Mouse (Mus musculus): Measurements from ENCODE around the gene Wdr20. TPM values are rescaled to one million over a fixed set of nuclear protein-coding genes. Genes with fewer than 3 reads are reported as not detected.

Gene Wdr20
- polyA plus RNA-seq, 1 experiment from 2014 or later = 21.8 TPM

GRCm38 (mm10) chr12:110799226-110799625 lies 61.5 kb downstream of the Wdr20 start:
- ATAC-seq (ENCODE audit: low FRiP score) = no peak
- Histone ChIP-seq H3K27ac (no peak overlapping the region), H3K4me2 (replicated peaks) (no peak overlapping the region)

GRCm38 (mm10) chr12:110801876-110802464 lies 64.2 kb downstream of the Wdr20 start:
- ATAC-seq (ENCODE audit: low FRiP score) (0 out of 2 replicates have a peak, but pooled peaks have one; percentile 28), DNase-seq (ENCODE audit: low spot score) (no peak)
- Histone ChIP-seq H3K36me3 (replicated peaks; ENCODE audit: control insufficient read depth, insufficient read depth) (peaks cover 12% of the 10 kb centered on the region), H3K9ac (no peak overlapping the region), H3K27me3 (ENCODE audit: control insufficient read depth, insufficient read depth, low read length) (no peaks in the 10 kb centered on the region), H3K4me1 (replicated peaks; ENCODE audit: control insufficient read depth, insufficient read depth, low read length) (0 out of 2 replicates have a peak, but pooled peaks cover 7% of the 10 kb centered on the region), H3K4me3 (replicated peaks; ENCODE audit: low read length) (no peak overlapping the region), H3K27ac (no peak overlapping the region), H3K9me3 (ENCODE audit: control insufficient read depth, low read length) (no peaks in the 10 kb centered on the region), H3K4me2 (replicated peaks) (no peak overlapping the region)
- 79% methylated on average over 10 of the region's 10 CpGs for WGBS

More at GRCm38 (mm10) chr12:110799226-110799625, 61.5 kb downstream of the Wdr20 start:
- Histone ChIP-seq H3K9ac (no peak overlapping the region), H3K36me3 (replicated peaks; ENCODE audit: control insufficient read depth, insufficient read depth) (0 out of 2 replicates have a peak, but pooled peaks cover 5% of the 10 kb centered on the region), H3K9me3 (ENCODE audit: control insufficient read depth, low read length) (no peaks in the 10 kb centered on the region), H3K4me3 (replicated peaks; ENCODE audit: low read length) (no peak overlapping the region), H3K4me1 (replicated peaks; ENCODE audit: control insufficient read depth, insufficient read depth, low read length) (0 out of 2 replicates have a peak, but pooled peaks cover 7% of the 10 kb centered on the region), H3K27me3 (ENCODE audit: control insufficient read depth, insufficient read depth, low read length) (no peaks in the 10 kb centered on the region)
- no peak for DNase-seq (ENCODE audit: low spot score)
- 92% methylated on average over 4 of the region's 4 CpGs for WGBS

GRCm38 (mm10) chr12:110802674-110803297 lies 65.0 kb downstream of the Wdr20 start:
- peaks cover 17% of the 10 kb centered on the region for H3K36me3 ChIP-seq (replicated peaks; ENCODE audit: control insufficient read depth, insufficient read depth)
- H3K4me3 ChIP-seq (replicated peaks; ENCODE audit: low read length) = no peak overlapping the region
- H3K27me3 ChIP-seq (ENCODE audit: control insufficient read depth, insufficient read depth, low read length) = no peaks in the 10 kb centered on the region
- H3K9ac ChIP-seq = no peak overlapping the region
- 0 out of 2 replicates have a peak, but pooled peaks cover 7% of the 10 kb centered on the region for H3K4me1 ChIP-seq (replicated peaks; ENCODE audit: control insufficient read depth, insufficient read depth, low read length)
- ATAC-seq (ENCODE audit: low FRiP score) = no peak
- H3K4me2 ChIP-seq (replicated peaks) = no peak overlapping the region
- no peaks in the 10 kb centered on the region for H3K9me3 ChIP-seq (ENCODE audit: control insufficient read depth, low read length)
- 89% methylated on average over 5 of the region's 5 CpGs for WGBS
- H3K27ac ChIP-seq = no peak overlapping the region
- DNase-seq (ENCODE audit: low spot score) = no peak

GRCm38 (mm10) chr12:110804261-110804660 lies 66.5 kb downstream of the Wdr20 start:
- WGBS = 23% methylated on average over 10 of the region's 10 CpGs
- Histone ChIP-seq H3K36me3 (replicated peaks; ENCODE audit: control insufficient read depth, insufficient read depth) (peaks cover 21% of the 10 kb centered on the region), H3K27ac (no peak overlapping the region), H3K9me3 (ENCODE audit: control insufficient read depth, low read length) (no peaks in the 10 kb centered on the region), H3K4me2 (replicated peaks) (no peak overlapping the region), H3K9ac (no peak overlapping the region), H3K27me3 (ENCODE audit: control insufficient read depth, insufficient read depth, low read length) (no peaks in the 10 kb centered on the region), H3K4me1 (replicated peaks; ENCODE audit: control insufficient read depth, insufficient read depth, low read length) (0 out of 2 replicates have a peak, but pooled peaks cover 4% of the 10 kb centered on the region), H3K4me3 (replicated peaks; ENCODE audit: low read length) (no peak overlapping the region)
- DNase-seq (ENCODE audit: low spot score) (peak; percentile 35), ATAC-seq (ENCODE audit: low FRiP score) (peak; percentile 49; the same call in 1 of the 2 replicates)

- H3K27me3 ChIP-seq (ENCODE audit: control insufficient read depth, insufficient read depth, low read length) = no peaks in the 10 kb centered on the region
- H3K9ac ChIP-seq = no peak overlapping the region
- H3K36me3 ChIP-seq (replicated peaks; ENCODE audit: control insufficient read depth, insufficient read depth) = peaks cover 21% of the 10 kb centered on the region
- 0 out of 2 replicates have a peak overlapping the region, but pooled peaks have one; percentile 32 for H3K27ac ChIP-seq
- ATAC-seq (ENCODE audit: low FRiP score) (no peak), DNase-seq (ENCODE audit: low spot score) (no peak)
- H3K9me3 ChIP-seq (ENCODE audit: control insufficient read depth, low read length) = no peaks in the 10 kb centered on the region
- H3K4me3 ChIP-seq (replicated peaks; ENCODE audit: low read length) = no peak overlapping the region
- H3K4me1 ChIP-seq (replicated peaks; ENCODE audit: control insufficient read depth, insufficient read depth, low read length) = 0 out of 2 replicates have a peak, but pooled peaks cover 4% of the 10 kb centered on the region
- WGBS = 71% methylated on average over 3 of the region's 3 CpGs
- no peak overlapping the region for H3K4me2 ChIP-seq (replicated peaks)
These were observed 68.7 kb downstream of the Wdr20 start for GRCm38 (mm10) chr12:110806301-110806970.

- DNase-seq (ENCODE audit: low spot score) = no peak
- Histone ChIP-seq H3K9ac (no peak overlapping the region; the same call in 1 of the 2 replicates), H3K36me3 (replicated peaks; ENCODE audit: control insufficient read depth, insufficient read depth) (peaks cover 33% of the 10 kb centered on the region), H3K9me3 (ENCODE audit: control insufficient read depth, low read length) (no peaks in the 10 kb centered on the region), H3K4me3 (replicated peaks; ENCODE audit: low read length) (no peak overlapping the region), H3K4me2 (replicated peaks) (no peak overlapping the region), H3K27ac (no peak overlapping the region), H3K4me1 (replicated peaks; ENCODE audit: control insufficient read depth, insufficient read depth, low read length) (no peaks in the 10 kb centered on the region), H3K27me3 (ENCODE audit: control insufficient read depth, insufficient read depth, low read length) (no peaks in the 10 kb centered on the region)
- ATAC-seq (ENCODE audit: low FRiP score) = no peak
- WGBS = 20% methylated on average over 10 of the region's 10 CpGs
These were observed 70.7 kb downstream of the Wdr20 start for GRCm38 (mm10) chr12:110808430-110808829.

GRCm38 (mm10) chr12:110808848-110809247 lies 71.1 kb downstream of the Wdr20 start:
- DNase-seq (ENCODE audit: low spot score) (no peak), ATAC-seq (ENCODE audit: low FRiP score) (no peak)
- Histone ChIP-seq H3K27ac (no peak overlapping the region), H3K4me3 (replicated peaks; ENCODE audit: low read length) (no peak overlapping the region), H3K4me1 (replicated peaks; ENCODE audit: control insufficient read depth, insufficient read depth, low read length) (no peaks in the 10 kb centered on the region), H3K9ac (no peak overlapping the region), H3K27me3 (ENCODE audit: control insufficient read depth, insufficient read depth, low read length) (no peaks in the 10 kb centered on the region), H3K9me3 (ENCODE audit: control insufficient read depth, low read length) (no peaks in the 10 kb centered on the region), H3K36me3 (replicated peaks; ENCODE audit: control insufficient read depth, insufficient read depth) (peaks cover 38% of the 10 kb centered on the region), H3K4me2 (replicated peaks) (no peak overlapping the region)
- 84% methylated on average over 5 of the region's 5 CpGs for WGBS

- H3K4me1 ChIP-seq (replicated peaks; ENCODE audit: control insufficient read depth, insufficient read depth, low read length) = no peaks in the 10 kb centered on the region
- H3K27ac ChIP-seq = no peak overlapping the region
- ATAC-seq (ENCODE audit: low FRiP score) (no peak), DNase-seq (ENCODE audit: low spot score) (no peak)
- H3K4me3 ChIP-seq (replicated peaks; ENCODE audit: low read length) = no peak overlapping the region
- no peaks in the 10 kb centered on the region for H3K27me3 ChIP-seq (ENCODE audit: control insufficient read depth, insufficient read depth, low read length)
- no peak overlapping the region for H3K4me2 ChIP-seq (replicated peaks)
- WGBS = 96% methylated on average over 9 of the region's 9 CpGs
- H3K9me3 ChIP-seq (ENCODE audit: control insufficient read depth, low read length) = no peaks in the 10 kb centered on the region
- H3K9ac ChIP-seq = no peak overlapping the region
- peaks cover 22% of the 10 kb centered on the region; the same call in 1 of the 2 replicates for H3K36me3 ChIP-seq (replicated peaks; ENCODE audit: control insufficient read depth, insufficient read depth)
These were observed 75.4 kb downstream of the Wdr20 start for GRCm38 (mm10) chr12:110813132-110813531.

- peaks cover 21% of the 10 kb centered on the region; the same call in 1 of the 2 replicates for H3K36me3 ChIP-seq (replicated peaks; ENCODE audit: control insufficient read depth, insufficient read depth)
- no peaks in the 10 kb centered on the region for H3K4me1 ChIP-seq (replicated peaks; ENCODE audit: control insufficient read depth, insufficient read depth, low read length)
- WGBS = 94% methylated on average over 6 of the region's 6 CpGs
- no peaks in the 10 kb centered on the region for H3K27me3 ChIP-seq (ENCODE audit: control insufficient read depth, insufficient read depth, low read length)
- H3K27ac ChIP-seq = no peak overlapping the region
- no peak for ATAC-seq (ENCODE audit: low FRiP score)
- H3K4me2 ChIP-seq (replicated peaks) = no peak overlapping the region
- H3K4me3 ChIP-seq (replicated peaks; ENCODE audit: low read length) = no peak overlapping the region
- H3K9me3 ChIP-seq (ENCODE audit: control insufficient read depth, low read length) = no peaks in the 10 kb centered on the region
- no peak for DNase-seq (ENCODE audit: low spot score)
- no peak overlapping the region for H3K9ac ChIP-seq
These were observed 75.9 kb downstream of the Wdr20 start for GRCm38 (mm10) chr12:110813624-110814023.

Measured in hindbrain, embryonic 14.5 days (tissue).